Mouse (Mus musculus) heart, embryonic 16.5 days (tissue): ENCODE data around the gene Gm2832. TPM values are rescaled to one million over a fixed set of nuclear protein-coding genes. Genes with fewer than 3 reads are reported as not detected.
"Not testable (repeated sequence)": the region's sequence is repeated elsewhere in the genome, so short reads cannot be mapped to it uniquely, and the experiment has no call there.

Experiments
- ATAC-seq: fragments of 200-750 bp; cut with Nextera tagmentation; replicated peaks from 2 replicates; pipeline ENCODE4 v1.8.0; 2017; ENCODE audit warnings: moderate number of reproducible peaks; ENCODE audit not compliant: insufficient read depth, low FRiP score; ENCODE audit errors: extremely low read depth
- H3K27ac ChIP-seq: fragments of 300-500 bp; sonication (generic); 2 replicates; pipeline ENCODE4 v1.5.1; 2014; ENCODE audit warnings: mild to moderate bottlenecking, low read length, control low read depth, moderate library complexity
- H3K27me3 ChIP-seq: fragments of 300-500 bp; sonication (generic); 2 replicates; pipeline ENCODE4 v1.6.1; 2014; ENCODE audit warnings: low read length, mixed read lengths; ENCODE audit not compliant: control insufficient read depth, insufficient read depth
- H3K36me3 ChIP-seq: fragments of 300-500 bp; sonication (generic); 2 replicates; pipeline ENCODE4 v1.6.1; 2014; ENCODE audit not compliant: control insufficient read depth, insufficient read depth
- H3K4me1 ChIP-seq: fragments of 300-500 bp; sonication (generic); 2 replicates; pipeline ENCODE4 v1.6.1; 2014; ENCODE audit warnings: low read length, mixed read lengths; ENCODE audit not compliant: control insufficient read depth, insufficient read depth
- H3K4me2 ChIP-seq: fragments of 300-500 bp; sonication (generic); 2 replicates; pipeline ENCODE4 v1.6.1; 2014; ENCODE audit warnings: low read depth, mild to moderate bottlenecking, control low read depth, low read length
- H3K4me3 ChIP-seq: fragments of 300-500 bp; sonication (generic); 2 replicates; pipeline ENCODE4 v1.5.1; 2014; ENCODE audit warnings: mild to moderate bottlenecking, control low read depth, low read length
- H3K9ac ChIP-seq: fragments of 300-500 bp; sonication (generic); 2 replicates; pipeline ENCODE4 v1.6.1; 2014; ENCODE audit warnings: low read length, control low read depth
- H3K9me3 ChIP-seq: fragments of 300-500 bp; sonication (generic); replicated peaks from 2 replicates; pipeline ENCODE4 v1.6.1; 2016; ENCODE audit warnings: low read length; ENCODE audit not compliant: control insufficient read depth
- WGBS: fragments of 180-500 bp; shearing (Covaris S2); extraction: QIAGEN DNeasy Blood & Tissue Kit; methylation state at CpG from one replicate; pipeline ENCODE4 v1.1.7; 2014; 5-methylcytosine and 5-hydroxymethylcytosine counted together
- polyA plus RNA-seq: library from polyadenylated mRNA; unstranded; fragments of >200 nt; fragmentation: Nextera tagmentation; extraction: Ambion mirVana; gene quantifications from 2 replicates; pipeline ENCODE4 v1.2.1, GENCODE M21; 2015

Gene Gm2832
- not detected in 2 replicates for polyA plus RNA-seq

DNA sequence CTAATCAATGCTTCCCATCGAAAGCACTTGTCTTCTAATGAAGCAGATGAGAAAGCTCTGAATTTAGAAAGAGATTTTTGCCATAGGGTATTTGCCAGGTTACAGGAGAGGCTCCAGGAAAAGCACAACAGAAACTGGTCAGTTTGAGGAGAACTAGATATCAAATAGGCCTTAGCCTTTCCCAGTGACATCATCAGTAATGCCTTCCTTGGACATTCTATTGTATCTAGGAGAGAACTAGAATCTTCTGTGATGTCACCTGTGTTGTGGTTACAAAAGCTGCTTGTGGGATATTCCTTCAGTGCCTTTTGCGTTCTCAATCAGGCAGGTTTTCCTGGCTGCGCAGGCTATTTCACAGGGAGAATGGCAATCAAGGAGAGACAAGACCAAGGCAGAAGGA lies at the start of gene Gm2832:
Gene Gm2832, plus strand, starts transcription at position 301 of the 400 bp plus-strand sequence.
- H3K36me3 ChIP-seq, ATAC-seq, H3K27ac ChIP-seq, H3K9ac ChIP-seq, H3K4me3 ChIP-seq, H3K4me2 ChIP-seq, H3K27me3 ChIP-seq, H3K9me3 ChIP-seq, H3K4me1 ChIP-seq: not testable (repeated sequence)
- WGBS = 73% methylated on average over 2 of the region's 3 CpGs

GRCm38 (mm10) chr14:41263296-41263695 lies 15.3 kb upstream of the Gm2832 start:
- not testable (repeated sequence) for ATAC-seq, H3K4me1 ChIP-seq, H3K9ac ChIP-seq, H3K27ac ChIP-seq, H3K27me3 ChIP-seq, H3K4me3 ChIP-seq, H3K36me3 ChIP-seq, H3K9me3 ChIP-seq, H3K4me2 ChIP-seq
- WGBS = 20% methylated on average over 4 of the region's 4 CpGs

- Histone ChIP-seq H3K4me2 (peak overlapping the region; percentile 55), H3K4me3 (peak overlapping the region; percentile 26; the same call in 1 of the 2 replicates)
- not testable (repeated sequence) for H3K9ac ChIP-seq, ATAC-seq, H3K4me1 ChIP-seq, H3K36me3 ChIP-seq, H3K27ac ChIP-seq, H3K9me3 ChIP-seq, H3K27me3 ChIP-seq
- 6% methylated on average over 26 of the region's 29 CpGs for WGBS
Observed at GRCm38 (mm10) chr14:41263853-41264755, 14.5 kb upstream of the Gm2832 start.

DNA sequence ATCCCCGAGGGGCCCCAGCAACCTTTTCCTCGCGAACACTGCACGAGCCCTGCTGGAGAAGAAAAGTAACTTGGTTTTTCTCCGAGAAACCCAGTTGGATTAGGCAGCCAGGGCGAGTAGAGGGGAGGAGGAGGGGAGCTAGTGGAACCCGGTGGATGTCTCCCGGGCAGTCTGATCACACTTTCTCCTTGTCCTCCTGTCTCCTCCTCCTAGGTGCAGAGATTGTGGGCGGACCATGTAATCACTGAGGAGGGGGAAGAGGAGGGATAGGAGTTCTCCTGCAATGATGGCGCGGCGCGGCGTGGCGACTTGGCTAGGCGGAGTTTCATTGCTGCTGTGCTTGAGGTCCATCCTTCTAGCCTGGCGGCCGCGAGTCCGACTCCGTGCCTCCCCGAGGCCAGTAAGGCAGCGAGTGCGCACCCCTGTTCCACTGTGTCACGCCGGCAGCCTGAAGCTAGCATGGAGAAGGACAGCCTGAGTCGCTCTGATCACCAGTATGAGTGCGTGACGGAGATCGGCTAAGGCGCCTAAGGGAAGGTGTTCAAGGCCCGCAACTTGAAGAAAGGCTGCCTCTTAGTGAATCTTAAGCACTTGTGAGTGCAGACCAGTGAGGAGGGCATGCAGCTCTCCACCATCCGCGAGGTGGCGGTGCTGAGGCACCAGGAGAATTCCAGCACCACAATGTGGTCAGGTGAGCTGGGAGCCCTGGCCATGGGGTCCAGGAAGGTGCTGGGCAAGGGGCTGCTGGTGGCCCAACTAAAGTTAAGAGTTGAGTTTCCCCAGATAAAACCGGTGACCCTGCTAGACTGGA lies 13.6 kb upstream of the Gm2832 start:
- not testable (repeated sequence) for H3K4me1 ChIP-seq, H3K27me3 ChIP-seq, H3K9me3 ChIP-seq, H3K27ac ChIP-seq, H3K36me3 ChIP-seq, H3K9ac ChIP-seq
- peak overlapping the region; percentile 55 for H3K4me2 ChIP-seq
- 1% methylated on average over 24 of the region's 36 CpGs for WGBS
- peak overlapping the region; percentile 27 for H3K4me3 ChIP-seq
- ATAC-seq = peak; percentile 60

- H3K4me1 ChIP-seq, H3K36me3 ChIP-seq: not testable (repeated sequence)
- WGBS = 14% methylated on average over 1 of the region's 1 CpGs
Observed at GRCm38 (mm10) chr14:41285965-41286364, 7.4 kb downstream of the Gm2832 start.

More at GRCm38 (mm10) chr14:41285965-41286364, 7.4 kb downstream of the Gm2832 start:
- H3K27me3 ChIP-seq, H3K4me3 ChIP-seq, H3K4me2 ChIP-seq, H3K9me3 ChIP-seq, H3K27ac ChIP-seq, H3K9ac ChIP-seq, ATAC-seq: not testable (repeated sequence)

Other genes starting within 250 kb of the Gm2832 start
- 0.17 TPM in 1 of 2 replicates, not detected in the other for gene Dydc2, start 209.6 kb upstream of the Gm2832 start, polyA plus RNA-seq
- gene Dydc1, start 205.9 kb upstream of the Gm2832 start, polyA plus RNA-seq = not detected in 2 replicates
- gene Mat1a, start 173.8 kb upstream of the Gm2832 start, polyA plus RNA-seq = 0.41 and 1.2 TPM in 2 replicates
- gene Sftpa1, start 147.0 kb upstream of the Gm2832 start, polyA plus RNA-seq = 1.5 and 22.7 TPM in 2 replicates
- not detected in 2 replicates for gene Mbl1, start 127.3 kb upstream of the Gm2832 start, polyA plus RNA-seq
- 0.11 and 0.26 TPM in 2 replicates for gene Sftpd, start 93.7 kb upstream of the Gm2832 start, polyA plus RNA-seq
- gene Gm5798, start 69.8 kb downstream of the Gm2832 start, polyA plus RNA-seq = not detected in 2 replicates
- not detected in 2 replicates for gene Gm7945, start 107.6 kb downstream of the Gm2832 start, polyA plus RNA-seq
- not detected in 2 replicates for gene Gm6482, start 129.5 kb downstream of the Gm2832 start, polyA plus RNA-seq
- gene Gm7954, start 174.7 kb downstream of the Gm2832 start, polyA plus RNA-seq = not detected in 2 replicates
- gene Gm3486, start 210.7 kb downstream of the Gm2832 start, polyA plus RNA-seq = not detected in 2 replicates